Mouse (Mus musculus) cerebellum, postnatal 10 days (tissue): Measurements from ENCODE around the gene Thy1.

Source experiments
- DNase-seq, 2 experiments: peaks; one replicate each; pipeline ENCODE4 v3.0.0; 2021; ENCODE audit warnings: mixed read lengths in 2 of 2

The Thy1 gene

DNA sequence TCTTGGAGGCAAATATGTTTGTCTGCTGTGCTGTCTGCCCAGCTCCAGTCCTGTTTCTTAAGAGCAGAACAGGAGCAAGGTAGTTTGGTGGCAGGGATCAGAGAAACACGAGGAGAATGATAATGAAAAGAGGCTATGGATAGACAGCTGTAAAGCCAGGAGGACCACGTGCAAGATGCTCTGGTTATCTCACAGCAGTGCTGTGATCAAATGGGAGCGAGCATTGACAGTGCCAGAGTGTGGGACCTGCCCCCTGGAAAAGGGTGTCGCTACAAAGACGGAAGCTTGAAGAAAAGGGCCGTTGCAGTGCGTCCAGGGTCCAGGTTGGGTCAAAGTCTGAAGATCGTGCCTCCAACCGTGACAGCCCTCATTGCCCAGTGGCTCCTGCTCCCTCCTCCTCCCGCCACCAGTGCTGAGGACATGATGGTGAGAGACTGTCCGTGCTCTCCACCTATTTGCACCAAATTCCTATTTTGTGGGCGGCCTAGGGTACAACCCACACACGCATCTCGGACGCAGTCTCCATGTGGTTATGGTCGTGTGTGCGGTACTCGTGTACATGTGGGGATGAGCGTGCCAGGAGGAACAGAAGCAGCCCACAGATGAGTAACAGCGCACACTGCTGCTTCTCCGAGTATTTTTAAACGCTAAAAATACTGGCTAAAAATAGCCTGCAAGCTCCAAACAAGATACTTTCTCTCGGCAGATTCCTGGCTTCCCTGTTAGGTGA lies 40.4 kb downstream of the Thy1 start:
- DNase-seq, result no peak

DNA sequence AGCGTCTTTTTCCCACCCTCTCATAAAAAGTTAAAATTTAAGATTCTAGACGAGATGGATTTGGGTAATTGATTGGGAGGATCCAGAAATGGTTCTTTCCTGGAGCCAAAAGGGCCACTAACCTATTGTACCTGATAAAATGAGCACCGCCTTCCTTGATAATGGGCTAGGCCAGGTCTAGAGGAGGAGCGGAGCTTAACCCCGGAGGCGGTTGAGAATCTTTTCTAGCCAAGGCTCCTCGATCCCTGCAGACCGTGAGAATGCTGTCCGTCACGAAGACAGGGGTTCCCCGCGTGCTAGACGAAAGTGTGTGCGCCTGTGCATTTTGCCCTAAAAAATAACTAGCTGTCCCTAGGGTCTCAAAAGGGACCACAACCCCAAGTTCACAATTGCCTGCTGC lies 41.1 kb downstream of the Thy1 start:
- no peak for DNase-seq

DNA sequence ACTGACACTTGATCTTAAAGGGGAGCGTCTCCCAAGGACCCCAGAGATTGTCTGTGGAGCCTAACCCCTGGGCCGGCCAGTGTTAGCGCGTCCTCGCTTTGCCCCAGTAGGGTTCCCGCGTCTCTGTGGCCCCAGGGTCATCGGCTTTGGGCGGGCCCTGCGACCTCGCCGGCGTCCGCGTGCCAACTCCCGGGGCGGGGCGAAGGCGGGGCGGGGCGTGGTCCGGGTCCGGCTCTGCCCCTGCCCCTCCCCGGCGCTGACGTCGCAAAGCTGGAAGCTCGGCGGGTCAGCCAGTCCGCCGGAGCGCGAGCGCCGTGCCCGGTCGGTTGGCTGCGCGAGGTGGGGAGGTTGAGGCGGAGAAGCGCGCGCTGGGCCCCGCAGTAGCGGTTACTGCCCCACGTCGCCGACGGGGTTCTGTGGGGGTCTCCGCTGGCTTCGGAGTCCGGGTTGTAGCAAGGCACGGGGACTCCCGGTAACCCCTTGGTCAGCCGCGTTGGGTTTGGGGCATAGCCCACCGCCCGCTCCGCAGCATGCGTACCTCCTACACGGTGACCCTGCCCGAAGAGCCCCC lies 41.6 kb downstream of the Thy1 start:
- peak; percentile 96 to 97 for DNase-seq

- no peak for DNase-seq
Measured at GRCm38 (mm10) chr9:44085276-44085675, 42.1 kb downstream of the Thy1 start.

DNA sequence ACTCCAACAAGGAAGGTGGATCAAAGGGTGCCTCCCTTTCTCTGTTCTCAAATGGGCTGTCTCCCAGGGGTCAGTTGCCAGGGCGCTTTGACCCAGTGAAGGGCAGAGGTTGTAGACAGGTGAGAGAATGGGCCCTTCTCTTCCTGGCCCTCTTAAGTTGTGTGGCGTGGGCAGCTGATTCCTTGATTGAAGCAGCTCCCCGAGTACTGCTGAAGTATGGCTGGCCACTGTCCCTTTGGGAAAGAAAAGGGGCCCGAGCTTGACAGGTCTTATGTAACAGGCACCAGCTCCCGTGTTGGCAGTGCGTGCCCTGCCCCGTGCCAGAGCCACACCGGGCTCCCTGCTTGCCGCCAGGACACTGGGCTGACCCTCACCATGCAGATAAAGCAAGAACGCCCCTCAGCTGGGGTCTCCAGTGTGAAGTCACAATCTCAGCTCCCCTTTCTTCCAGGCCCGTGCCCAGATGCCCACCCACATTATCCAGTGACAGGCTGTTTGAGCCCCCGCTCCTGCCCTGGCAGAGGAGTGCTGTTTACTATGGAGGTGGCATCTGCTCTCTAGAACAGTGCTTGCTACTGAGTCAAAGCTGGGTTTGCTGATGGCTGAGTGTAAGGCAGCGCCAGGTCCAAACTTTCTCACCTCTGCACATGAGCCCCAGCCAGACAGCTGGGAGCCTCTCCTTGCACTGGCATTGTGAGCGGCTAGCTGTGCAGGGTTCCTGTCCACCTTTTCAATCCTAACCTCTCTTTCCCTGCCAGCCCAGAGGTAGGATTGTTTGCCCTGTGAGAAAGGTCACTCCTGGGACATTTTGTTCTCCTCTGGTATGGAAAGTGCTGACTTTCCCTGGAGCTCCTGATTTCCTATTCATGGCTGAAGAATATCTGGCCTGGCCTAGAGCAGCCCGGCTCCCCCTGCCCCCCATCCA lies 42.8 kb downstream of the Thy1 start:
- DNase-seq, result peak; percentile 73 to 78

DNA sequence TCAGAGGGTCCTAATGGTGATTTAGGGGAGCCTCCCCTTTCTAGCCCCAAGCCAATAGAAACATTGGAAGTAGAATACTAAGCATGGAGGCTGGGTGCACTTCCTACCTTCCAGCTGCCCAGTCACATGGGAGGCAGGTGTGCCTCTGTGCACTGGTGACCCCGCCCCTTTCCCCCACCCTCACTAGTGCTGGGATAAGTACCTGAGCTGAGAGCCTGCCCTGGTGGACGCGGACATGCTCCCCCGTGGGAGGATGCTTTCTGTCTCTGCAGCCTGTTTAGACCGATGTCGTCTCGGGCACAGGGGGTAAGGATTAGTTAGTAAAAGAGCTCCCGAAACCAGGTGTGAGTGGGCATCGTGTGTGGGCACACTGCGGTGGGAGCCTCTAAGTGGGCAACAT lies 43.8 kb downstream of the Thy1 start:
- no peak for DNase-seq

DNA sequence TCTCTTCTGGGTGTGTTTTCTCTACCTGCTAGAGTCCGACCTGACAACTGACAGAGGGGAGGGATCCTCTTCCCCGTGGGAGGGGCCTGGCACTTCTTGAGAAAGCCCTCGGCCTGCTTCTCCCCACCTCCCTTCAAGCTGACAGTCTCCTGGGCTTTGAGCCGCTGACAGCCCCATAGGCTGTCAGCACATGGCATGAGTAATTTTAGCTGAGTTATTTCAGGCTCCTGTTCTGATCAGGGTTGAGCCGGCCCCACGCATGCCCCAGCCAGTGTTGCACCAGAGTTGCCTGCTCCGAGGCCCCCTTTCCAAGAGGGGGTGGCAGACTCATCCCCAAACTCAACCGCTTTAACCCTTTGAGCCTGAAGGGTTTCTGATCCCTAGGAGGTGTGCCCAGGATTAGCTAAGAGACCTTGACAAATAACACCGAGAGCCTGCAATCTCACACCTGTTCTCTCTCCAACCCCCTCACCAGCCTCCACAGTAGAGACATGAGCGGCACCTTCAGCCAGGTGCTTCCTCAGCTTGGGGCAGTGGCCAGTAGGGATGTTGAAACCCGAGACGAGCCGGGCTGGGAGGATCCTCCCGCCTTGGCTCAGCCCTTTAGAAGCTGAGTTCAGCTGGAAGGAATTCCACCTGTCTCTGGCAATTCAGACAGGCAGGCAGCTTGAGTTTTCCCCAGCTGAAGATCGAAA lies 44.7 kb downstream of the Thy1 start:
- DNase-seq, result no peak

DNA sequence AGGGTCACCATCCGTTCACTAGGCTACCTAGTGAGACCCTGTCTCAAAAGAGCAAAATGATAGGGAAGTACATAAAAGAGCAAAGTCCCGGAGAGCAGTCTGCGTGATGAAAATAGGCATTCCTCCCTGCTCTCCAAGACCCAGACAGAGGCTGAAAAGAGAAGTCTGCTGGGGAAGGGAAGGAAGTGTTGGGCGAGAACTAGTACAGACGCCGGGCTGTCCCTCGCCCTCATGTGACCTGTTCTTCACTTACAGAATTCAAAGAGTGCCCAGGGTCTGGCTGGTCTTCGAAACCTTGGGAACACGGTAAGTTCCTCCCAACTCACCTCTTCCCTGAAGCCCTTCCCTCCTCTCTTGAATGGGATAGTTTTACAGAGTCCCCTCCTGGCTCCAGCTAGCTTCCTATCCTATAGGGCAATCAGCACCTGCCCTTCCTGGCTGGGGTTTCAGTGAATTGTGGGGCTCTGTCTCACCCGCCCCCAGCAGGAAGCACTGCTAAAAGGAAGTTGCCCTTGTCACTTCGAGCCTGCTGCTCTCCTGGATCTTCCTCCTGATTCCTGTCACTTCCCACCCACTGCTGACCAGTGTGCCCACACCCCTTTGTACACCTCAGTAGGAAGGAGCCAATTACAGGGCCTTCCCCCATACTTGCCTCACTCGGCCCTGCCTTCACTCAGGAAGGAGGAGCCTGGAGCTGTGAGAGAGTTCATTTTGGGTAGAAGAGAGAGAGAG lies 45.9 kb downstream of the Thy1 start:
- no peak for DNase-seq

GRCm38 (mm10) chr9:44093612-44094503 lies 50.7 kb downstream of the Thy1 start:
- DNase-seq, result peak; percentile 87

DNA sequence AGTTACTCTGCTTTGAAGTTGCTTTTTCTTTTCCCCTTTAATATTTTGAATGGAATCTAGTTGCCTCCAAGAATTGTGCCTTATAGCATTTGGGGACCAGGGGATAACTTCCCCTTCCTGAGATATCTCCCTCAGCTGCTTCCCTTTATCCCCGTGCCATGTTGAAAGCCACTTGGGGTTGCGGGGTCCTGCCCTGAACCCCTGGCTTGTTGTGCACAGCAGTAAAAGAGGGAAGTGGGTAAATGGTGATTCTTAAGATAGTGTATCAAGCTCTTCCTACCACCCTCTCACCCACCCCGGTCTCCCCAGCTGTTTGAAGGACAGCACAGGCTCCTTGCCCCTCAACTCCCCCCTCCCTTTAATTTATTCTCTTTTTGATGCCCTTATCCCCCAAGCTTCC lies 51.6 kb downstream of the Thy1 start:
- no peak for DNase-seq

DNA sequence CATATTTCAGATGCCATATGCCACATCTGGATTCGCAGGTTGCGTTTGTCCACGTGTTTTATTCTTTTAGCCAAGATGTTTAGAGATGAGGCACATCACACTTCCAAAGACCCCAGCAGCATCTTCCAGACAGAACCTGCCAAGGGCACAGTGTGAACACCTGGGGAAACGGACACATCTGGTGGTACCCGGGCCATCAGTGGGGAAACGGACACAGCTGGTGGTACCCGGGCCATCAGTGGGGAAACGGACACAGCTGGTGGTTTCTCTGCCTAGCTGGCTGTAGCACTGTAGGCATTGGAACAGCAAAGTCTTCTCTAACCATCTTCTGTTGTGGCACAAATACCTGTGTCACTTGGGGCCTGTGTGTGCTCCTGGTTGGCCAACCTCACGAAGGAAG lies 52.6 kb downstream of the Thy1 start:
- DNase-seq, result no peak

DNA sequence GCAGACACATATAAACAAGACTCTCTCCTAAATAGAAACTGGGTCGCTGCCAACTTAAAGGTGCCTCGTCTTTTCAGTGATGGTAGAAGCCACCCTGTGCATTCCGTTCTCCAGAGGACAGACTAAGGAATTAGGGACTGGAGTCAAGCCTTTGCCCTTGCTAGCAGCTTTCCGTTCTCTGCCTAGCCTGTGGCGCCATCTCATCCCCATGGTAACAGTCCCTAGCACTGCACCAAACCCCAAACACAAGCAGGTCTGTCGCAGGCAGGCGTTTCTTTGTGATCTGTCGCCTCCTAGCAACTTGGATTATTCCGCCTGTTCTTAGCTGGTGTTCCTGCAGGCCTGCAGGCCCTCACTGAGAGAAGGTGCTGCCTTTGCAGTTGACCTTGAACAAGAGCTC lies 53.4 kb downstream of the Thy1 start:
- DNase-seq, result no peak
